Mouse (Mus musculus) lung, postnatal 4 days (tissue): ENCODE data around the gene Itpr1.

Experiments
- DNase-seq, 2 experiments: peaks; one replicate each; pipeline ENCODE4 v3.0.0; 2021

Gene Itpr1

GRCm38 (mm10) chr6:108214294-108214925, 1.5 kb downstream of the Itpr1 start:
- no peak for DNase-seq

GRCm38 (mm10) chr6:108216091-108216490, 3.2 kb downstream of the Itpr1 start:
- peak in 1 of 2 experiments; percentile 48 for DNase-seq

- no peak for DNase-seq
Observed at GRCm38 (mm10) chr6:108216832-108217231, 3.9 kb downstream of the Itpr1 start.

GRCm38 (mm10) chr6:108217987-108218386, 5.1 kb downstream of the Itpr1 start:
- no peak for DNase-seq

GRCm38 (mm10) chr6:108222435-108222834, 9.5 kb downstream of the Itpr1 start:
- DNase-seq: no peak

GRCm38 (mm10) chr6:108222875-108223274, 10.0 kb downstream of the Itpr1 start:
- no peak for DNase-seq

- no peak for DNase-seq
Observed at GRCm38 (mm10) chr6:108224361-108224760, 11.5 kb downstream of the Itpr1 start.

GRCm38 (mm10) chr6:108225027-108225426, 12.1 kb downstream of the Itpr1 start:
- no peak for DNase-seq

- DNase-seq: no peak
Observed at GRCm38 (mm10) chr6:108226230-108226629, 13.3 kb downstream of the Itpr1 start.

GRCm38 (mm10) chr6:108227461-108227860, 14.6 kb downstream of the Itpr1 start:
- DNase-seq: no peak

- DNase-seq: no peak
Observed at GRCm38 (mm10) chr6:108228048-108228447, 15.2 kb downstream of the Itpr1 start.

GRCm38 (mm10) chr6:108228601-108229000, 15.7 kb downstream of the Itpr1 start:
- DNase-seq: no peak

- no peak for DNase-seq
Observed at GRCm38 (mm10) chr6:108230608-108231007, 17.7 kb downstream of the Itpr1 start.

GRCm38 (mm10) chr6:108231892-108232710, 19.2 kb downstream of the Itpr1 start:
- no peak for DNase-seq

- DNase-seq: no peak
Observed at GRCm38 (mm10) chr6:108233070-108233469, 20.2 kb downstream of the Itpr1 start.

- no peak for DNase-seq
Observed at GRCm38 (mm10) chr6:108234536-108234935, 21.6 kb downstream of the Itpr1 start.

GRCm38 (mm10) chr6:108235680-108236123, 22.8 kb downstream of the Itpr1 start:
- DNase-seq: peak; percentile 41 to 72

GRCm38 (mm10) chr6:108236411-108236921, 23.6 kb downstream of the Itpr1 start:
- DNase-seq: no peak

GRCm38 (mm10) chr6:108236996-108237395, 24.1 kb downstream of the Itpr1 start:
- no peak for DNase-seq

GRCm38 (mm10) chr6:108237585-108237984, 24.7 kb downstream of the Itpr1 start:
- DNase-seq: no peak

- DNase-seq: no peak
Observed at GRCm38 (mm10) chr6:108238011-108238410, 25.1 kb downstream of the Itpr1 start.

GRCm38 (mm10) chr6:108239056-108239455, 26.2 kb downstream of the Itpr1 start:
- DNase-seq: no peak

- no peak for DNase-seq
Observed at GRCm38 (mm10) chr6:108240004-108240403, 27.1 kb downstream of the Itpr1 start.

GRCm38 (mm10) chr6:108240754-108241153, 27.9 kb downstream of the Itpr1 start:
- no peak for DNase-seq
